Mouse (Mus musculus): ENCODE measurements around the gene Npdc1.

- no peak for TF ChIP-seq GATA1 (IDR thresholded peaks at IDR 0.05; ENCODE audit: low read length)
- no peak for TF ChIP-seq TAL1 (IDR thresholded peaks at IDR 0.05; ENCODE audit: low read length)
Observed at GRCm38 (mm10) chr2:25398065-25398464, 1.1 kb upstream of the Npdc1 start.
